Mouse (Mus musculus) intestine, postnatal 0 days (tissue): ENCODE measurements around the gene Preb. TPM values are rescaled to one million over a fixed set of nuclear protein-coding genes. Genes with fewer than 3 reads are reported as not detected.

Experiments used
- ATAC-seq: fragments of 200-750 bp; cut with Nextera tagmentation; 2 replicates; pipeline ENCODE4 v1.8.0; 2017; ENCODE audit warnings: mild to moderate bottlenecking, moderate TSS enrichment, moderate library complexity
- H3K27ac ChIP-seq: fragments of 300-500 bp; sonication (generic); 2 replicates; pipeline ENCODE4 v1.5.1; 2014; ENCODE audit warnings: mild to moderate bottlenecking, low read depth, low read length, moderate library complexity
- H3K27me3 ChIP-seq: fragments of 300-500 bp; sonication (generic); replicated peaks from 2 replicates; pipeline ENCODE4 v1.6.1; 2014; ENCODE audit warnings: low read length, mixed read lengths; ENCODE audit not compliant: control insufficient read depth, insufficient read depth
- H3K36me3 ChIP-seq: fragments of 300-500 bp; sonication (generic); 2 replicates; pipeline ENCODE4 v1.6.1; 2014; ENCODE audit warnings: mild to moderate bottlenecking, moderate library complexity; ENCODE audit not compliant: control insufficient read depth, insufficient read depth
- H3K4me1 ChIP-seq: fragments of 300-500 bp; sonication (generic); replicated peaks from 2 replicates; pipeline ENCODE4 v1.6.1; 2014; ENCODE audit warnings: antibody characterized with exemption, low read length, mixed read lengths; ENCODE audit not compliant: control insufficient read depth, insufficient read depth
- H3K4me2 ChIP-seq: fragments of 300-500 bp; sonication (generic); replicated peaks from 2 replicates; pipeline ENCODE4 v1.6.1; 2014; ENCODE audit warnings: low read depth, mild to moderate bottlenecking, moderate library complexity
- H3K4me3 ChIP-seq: fragments of 300-500 bp; sonication (generic); 2 replicates; pipeline ENCODE4 v1.5.1; 2014; ENCODE audit warnings: low read depth, low read length
- H3K9ac ChIP-seq: fragments of 300-500 bp; sonication (generic); 2 replicates; pipeline ENCODE4 v1.6.1; 2014; ENCODE audit warnings: mild to moderate bottlenecking, low read depth, low read length
- H3K9me3 ChIP-seq: fragments of 300-500 bp; sonication (generic); 2 replicates; pipeline ENCODE4 v1.6.1; 2016; ENCODE audit warnings: mixed run types; ENCODE audit not compliant: control insufficient read depth
- CTCF ChIP-seq: sonication (generic); IDR thresholded peaks from 2 replicates; pipeline ENCODE4 v1.5.1; 2016; ENCODE audit warnings: low read depth, mild to moderate bottlenecking, control low read depth, antibody characterized with exemption, moderate library complexity
- WGBS: fragments of 180-500 bp; shearing (Covaris S2); extraction: QIAGEN DNeasy Blood & Tissue Kit; methylation state at CpG from one replicate; pipeline ENCODE4 v1.1.7; 2014; 5-methylcytosine and 5-hydroxymethylcytosine counted together
- polyA plus RNA-seq: library from polyadenylated mRNA; unstranded; fragments of >200 nt; fragmentation: Nextera tagmentation; extraction: Ambion mirVana; gene quantifications from 2 replicates; pipeline ENCODE4 v1.2.1, GENCODE M21; 2015

Gene Preb
- polyA plus RNA-seq, 1 experiment from 2014 or later = 150 TPM

GRCm38 (mm10) chr5:30917891-30918670 is 42.1 kb downstream of the Preb start:
- no peak overlapping the region for H3K4me2 ChIP-seq
- ATAC-seq = no peak
- H3K27ac ChIP-seq = no peak overlapping the region
- no peaks in the 10 kb centered on the region for H3K27me3 ChIP-seq
- H3K9me3 ChIP-seq = no peaks in the 10 kb centered on the region
- peaks cover 25% of the 10 kb centered on the region for H3K36me3 ChIP-seq
- no peak overlapping the region for H3K9ac ChIP-seq
- WGBS = 87% methylated on average over 31 of the region's 31 CpGs
- H3K4me1 ChIP-seq = 0 out of 2 replicates have a peak, but pooled peaks cover 4% of the 10 kb centered on the region
- no peak for TF ChIP-seq CTCF
- H3K4me3 ChIP-seq = no peak overlapping the region

GRCm38 (mm10) chr5:30917348-30917747 is 42.8 kb downstream of the Preb start:
- Histone ChIP-seq H3K27ac (no peak overlapping the region), H3K4me3 (no peak overlapping the region), H3K27me3 (no peaks in the 10 kb centered on the region), H3K9me3 (no peaks in the 10 kb centered on the region), H3K9ac (no peak overlapping the region), H3K4me2 (no peak overlapping the region), H3K4me1 (peaks cover 6% of the 10 kb centered on the region; the same call in 1 of the 2 replicates), H3K36me3 (peaks cover 25% of the 10 kb centered on the region)
- 94% methylated on average over 11 of the region's 11 CpGs for WGBS
- ATAC-seq = no peak
- TF ChIP-seq CTCF = no peak

- 89% methylated on average over 9 of the region's 9 CpGs for WGBS
- Histone ChIP-seq H3K9me3 (no peaks in the 10 kb centered on the region), H3K27me3 (no peaks in the 10 kb centered on the region), H3K36me3 (peaks cover 25% of the 10 kb centered on the region), H3K27ac (0 out of 2 replicates have a peak overlapping the region, but pooled peaks have one; percentile 29), H3K4me3 (no peak overlapping the region), H3K9ac (no peak overlapping the region), H3K4me2 (no peak overlapping the region), H3K4me1 (peaks cover 7% of the 10 kb centered on the region; the same call in 1 of the 2 replicates)
- no peak for ATAC-seq
- TF ChIP-seq CTCF = no peak
Observed at GRCm38 (mm10) chr5:30916841-30917240, 43.3 kb downstream of the Preb start.

GRCm38 (mm10) chr5:30915974-30916433 is 44.2 kb downstream of the Preb start:
- Histone ChIP-seq H3K9ac (0 out of 2 replicates have a peak overlapping the region, but pooled peaks have one; percentile 0), H3K4me2 (peak overlapping the region; percentile 63), H3K4me1 (peaks cover 6% of the 10 kb centered on the region; the same call in 1 of the 2 replicates), H3K4me3 (peak overlapping the region; percentile 44), H3K9me3 (no peaks in the 10 kb centered on the region), H3K27me3 (no peaks in the 10 kb centered on the region), H3K27ac (peak overlapping the region; percentile 15; the same call in 1 of the 2 replicates), H3K36me3 (peaks cover 25% of the 10 kb centered on the region)
- WGBS = 2% methylated on average over 7 of the region's 7 CpGs
- peak; percentile 81 for TF ChIP-seq CTCF
- ATAC-seq = peak; percentile 65

- Histone ChIP-seq H3K27me3 (no peaks in the 10 kb centered on the region), H3K9me3 (no peaks in the 10 kb centered on the region), H3K4me2 (peak overlapping the region; percentile 63), H3K9ac (0 out of 2 replicates have a peak overlapping the region, but pooled peaks have one; percentile 0), H3K4me3 (peak overlapping the region; percentile 44), H3K27ac (peak overlapping the region; percentile 55), H3K36me3 (peaks cover 25% of the 10 kb centered on the region), H3K4me1 (peaks cover 7% of the 10 kb centered on the region; the same call in 1 of the 2 replicates)
- ATAC-seq = peak; percentile 0; the same call in 1 of the 2 replicates
- WGBS = 53% methylated on average over 9 of the region's 9 CpGs
- no peak for TF ChIP-seq CTCF
Observed at GRCm38 (mm10) chr5:30915456-30915855, 44.7 kb downstream of the Preb start.

- peak overlapping the region; percentile 62; the same call in 1 of the 2 replicates for H3K9ac ChIP-seq
- H3K27me3 ChIP-seq = no peaks in the 10 kb centered on the region
- H3K9me3 ChIP-seq = no peaks in the 10 kb centered on the region
- ATAC-seq = no peak
- H3K4me2 ChIP-seq = peak overlapping the region; percentile 63
- WGBS = 60% methylated on average over 6 of the region's 6 CpGs
- peak overlapping the region; percentile 44 for H3K4me3 ChIP-seq
- H3K27ac ChIP-seq = 0 out of 2 replicates have a peak overlapping the region, but pooled peaks have one; percentile 75
- TF ChIP-seq CTCF = no peak
- peaks cover 11% of the 10 kb centered on the region; the same call in 1 of the 2 replicates for H3K4me1 ChIP-seq
- H3K36me3 ChIP-seq = peaks cover 25% of the 10 kb centered on the region
Observed at GRCm38 (mm10) chr5:30914849-30915248, 45.3 kb downstream of the Preb start.
